In genomic region chr10:10252540-10253318, GRCm38 (mm10) we compare ENCODE assay signal across 11 mouse cellular contexts.
A peak's percentile ranks its signal among the peaks of the same experiment; 100 is the strongest.
DNase-seq lines count a peak whose midpoint lies in the region; ATAC-seq and TF ChIP-seq lines count a peak whose summit lies in the region.
"Had no signal": no experiment of that assay in that cellular context is flagged by ENCODE, and none has a peak within 500 bp of the region (broad histone marks: within the 10 kb centered on the region; RNA-seq: fewer than 3 reads in every experiment).

No protein-coding gene starts in this region.

- no peaks in the 10 kb centered on the region for H3K9me3 ChIP-seq in hindbrain, postnatal 0 days (ENCODE audit: low read length)
- H3K9me3 ChIP-seq in hindbrain, embryonic 13.5 days = no peaks in the 10 kb centered on the region
- H3K9me3 ChIP-seq: G1E; heart, embryonic 10.5 days had no signal

- H3K4me1 ChIP-seq in hindbrain, postnatal 0 days (ENCODE audit: insufficient read depth, low read length) = no peaks in the 10 kb centered on the region
- H3K4me1 ChIP-seq in hindbrain, embryonic 13.5 days (replicated peaks) = 0 out of 2 replicates have a peak, but pooled peaks cover 4% of the 10 kb centered on the region
- H3K4me1 ChIP-seq: heart, embryonic 10.5 days had no signal

- TF ChIP-seq CTCF in hindbrain, postnatal 0 days (IDR thresholded peaks at IDR 0.05; ENCODE audit: low read depth) = peak; percentile 21

- no peak for ATAC-seq in hindbrain, postnatal 0 days
- no peak for ATAC-seq in hindbrain, embryonic 13.5 days (ENCODE audit: low FRiP score)
- peak; percentile 38; the same call in 1 of the 2 replicates for ATAC-seq in megakaryocyte, adult 5-6 weeks (ENCODE audit: poor library complexity, severe bottlenecking)
- ATAC-seq in activated CD4-positive, CD25-positive, alpha-beta regulatory T cell, adult 4 months = no peak

- no peak overlapping the region for H3K4me3 ChIP-seq in hindbrain, postnatal 0 days (ENCODE audit: low read length)
- no peak overlapping the region for H3K4me3 ChIP-seq in hindbrain, embryonic 13.5 days
- H3K4me3 ChIP-seq: heart, embryonic 10.5 days had no signal

- H3K27me3 ChIP-seq in hindbrain, postnatal 0 days (ENCODE audit: insufficient read depth, low read length) = no peaks in the 10 kb centered on the region
- H3K27me3 ChIP-seq in hindbrain, embryonic 13.5 days = no peaks in the 10 kb centered on the region

- no peak overlapping the region for H3K9ac ChIP-seq in hindbrain, postnatal 0 days (replicated peaks; ENCODE audit: low read length)
- no peak overlapping the region for H3K9ac ChIP-seq in hindbrain, embryonic 13.5 days

- H3K27ac ChIP-seq in hindbrain, postnatal 0 days = no peak overlapping the region
- no peak overlapping the region for H3K27ac ChIP-seq in hindbrain, embryonic 13.5 days
- H3K27ac ChIP-seq: heart, embryonic 10.5 days; stomach, postnatal 0 days had no signal

- H3K36me3 ChIP-seq in hindbrain, postnatal 0 days (ENCODE audit: insufficient read depth, low read length) = no peaks in the 10 kb centered on the region
- H3K36me3 ChIP-seq in hindbrain, embryonic 13.5 days = no peaks in the 10 kb centered on the region
- H3K36me3 ChIP-seq: G1E; heart, embryonic 10.5 days had no signal

- WGBS in hindbrain, postnatal 0 days = 45% methylated on average over 8 of the region's 8 CpGs
- 71% methylated on average over 8 of the region's 8 CpGs for WGBS in hindbrain, embryonic 13.5 days

- no peak overlapping the region for H3K4me2 ChIP-seq in hindbrain, postnatal 0 days (ENCODE audit: low read depth, low read length)
- no peak overlapping the region for H3K4me2 ChIP-seq in hindbrain, embryonic 13.5 days

- DNase-seq in hindbrain, postnatal 0 days (ENCODE audit: low spot score) = peak; percentile 21
- DNase-seq in NIH3T3 (ENCODE audit: low read depth) = peak; percentile 27
- DNase-seq in cerebellum, postnatal 10 days = peak; percentile 56 to 78
- DNase-seq in spleen, postnatal 4 days (ENCODE audit: low spot score in 2 of 2) = no peak
- no peak for DNase-seq in thymus, postnatal 14 days

Comparison
In these comparisons a context has a peak if more than half of its experiments do, and no peak if none do; other contexts are left out.
1. DNase-seq: peak in hindbrain, postnatal 0 days (single experiment), NIH3T3 (single experiment) and cerebellum, postnatal 10 days (2 of 2); none in spleen, postnatal 4 days (0 of 2) and thymus, postnatal 14 days (single experiment).